Mouse (Mus musculus): ENCODE data around the gene Ebf1. TPM values are rescaled to one million over a fixed set of nuclear protein-coding genes. Genes with fewer than 3 reads are reported as not detected.

Ebf1 gene
- total RNA-seq, 2 experiments from 2014 or later, result 2.6 to 3.1 TPM

- no peak for DNase-seq
These were observed 124.0 kb downstream of the Ebf1 start for GRCm38 (mm10) chr11:44741042-44741491.

GRCm38 (mm10) chr11:44744446-44744845, 127.3 kb downstream of the Ebf1 start:
- no peak for DNase-seq

GRCm38 (mm10) chr11:44745946-44746345, 128.8 kb downstream of the Ebf1 start:
- no peak for DNase-seq

- no peak for DNase-seq
These were observed 129.6 kb downstream of the Ebf1 start for GRCm38 (mm10) chr11:44746731-44747130.

GRCm38 (mm10) chr11:44749309-44749708, 132.2 kb downstream of the Ebf1 start:
- DNase-seq, result no peak

- DNase-seq, result no peak
These were observed 137.2 kb downstream of the Ebf1 start for GRCm38 (mm10) chr11:44754336-44754735.

- no peak for DNase-seq
These were observed 139.2 kb downstream of the Ebf1 start for GRCm38 (mm10) chr11:44756321-44756720.

GRCm38 (mm10) chr11:44758857-44759256, 141.7 kb downstream of the Ebf1 start:
- DNase-seq, result no peak

GRCm38 (mm10) chr11:44761128-44761996, 144.2 kb downstream of the Ebf1 start:
- no peak for DNase-seq

GRCm38 (mm10) chr11:44763992-44764835, 147.1 kb downstream of the Ebf1 start:
- DNase-seq, result no peak

GRCm38 (mm10) chr11:44764988-44765387, 147.9 kb downstream of the Ebf1 start:
- DNase-seq, result no peak

GRCm38 (mm10) chr11:44766246-44766645, 149.1 kb downstream of the Ebf1 start:
- no peak for DNase-seq

- no peak for DNase-seq
These were observed 150.2 kb downstream of the Ebf1 start for GRCm38 (mm10) chr11:44767322-44767721.

GRCm38 (mm10) chr11:44768346-44768745, 151.2 kb downstream of the Ebf1 start:
- DNase-seq, result no peak

- no peak for DNase-seq
These were observed 154.0 kb downstream of the Ebf1 start for GRCm38 (mm10) chr11:44770989-44771564.

GRCm38 (mm10) chr11:44774411-44774810, 157.3 kb downstream of the Ebf1 start:
- no peak for DNase-seq

- DNase-seq, result no peak
These were observed 158.4 kb downstream of the Ebf1 start for GRCm38 (mm10) chr11:44775549-44775948.

- no peak for DNase-seq
These were observed 159.4 kb downstream of the Ebf1 start for GRCm38 (mm10) chr11:44776556-44776955.

- no peak for DNase-seq
These were observed 160.5 kb downstream of the Ebf1 start for GRCm38 (mm10) chr11:44777331-44778310.

- DNase-seq, result no peak
These were observed 161.9 kb downstream of the Ebf1 start for GRCm38 (mm10) chr11:44779030-44779429.

- no peak for DNase-seq
These were observed 167.3 kb downstream of the Ebf1 start for GRCm38 (mm10) chr11:44784255-44785029.
